Mouse (Mus musculus) CH12.LX (cell line): ENCODE results near the gene Prkn.

Experiments
- EP300 ChIP-seq: IDR thresholded peaks from 2 replicates; pipeline ENCODE4 v1.6.1; 2011; ENCODE audit warnings: low read length, improper control_type of control experiment
- IRF4 ChIP-seq: IDR thresholded peaks from 2 replicates; pipeline ENCODE4 v1.6.1; 2014; ENCODE audit warnings: low read depth, mild to moderate bottlenecking, inconsistent platforms, low read length, improper control_type of control experiment
- JUN ChIP-seq: IDR thresholded peaks from 2 replicates; pipeline ENCODE4 v1.6.1; 2011; ENCODE audit warnings: low read depth, mild to moderate bottlenecking, low read length, improper control_type of control experiment, moderate library complexity; ENCODE audit not compliant: insufficient read depth
- MAFK ChIP-seq: IDR thresholded peaks from 2 replicates; pipeline ENCODE4 v1.6.1; 2011; ENCODE audit warnings: low read length, improper control_type of control experiment; ENCODE audit not compliant: insufficient replicate concordance
- MEF2A ChIP-seq: IDR thresholded peaks from 2 replicates; pipeline ENCODE4 v1.6.1; 2014; ENCODE audit warnings: low read depth, mild to moderate bottlenecking, inconsistent platforms, low read length, improper control_type of control experiment, borderline replicate concordance
- NELFE ChIP-seq: IDR thresholded peaks from 2 replicates; pipeline ENCODE4 v1.6.1; 2011; ENCODE audit warnings: low read depth, low read length, improper control_type of control experiment
- POLR2A ChIP-seq: IDR thresholded peaks from 2 replicates; pipeline ENCODE4 v1.6.1; 2011; ENCODE audit warnings: low read depth, mild to moderate bottlenecking, improper control_type of control experiment, low read length

DNA sequence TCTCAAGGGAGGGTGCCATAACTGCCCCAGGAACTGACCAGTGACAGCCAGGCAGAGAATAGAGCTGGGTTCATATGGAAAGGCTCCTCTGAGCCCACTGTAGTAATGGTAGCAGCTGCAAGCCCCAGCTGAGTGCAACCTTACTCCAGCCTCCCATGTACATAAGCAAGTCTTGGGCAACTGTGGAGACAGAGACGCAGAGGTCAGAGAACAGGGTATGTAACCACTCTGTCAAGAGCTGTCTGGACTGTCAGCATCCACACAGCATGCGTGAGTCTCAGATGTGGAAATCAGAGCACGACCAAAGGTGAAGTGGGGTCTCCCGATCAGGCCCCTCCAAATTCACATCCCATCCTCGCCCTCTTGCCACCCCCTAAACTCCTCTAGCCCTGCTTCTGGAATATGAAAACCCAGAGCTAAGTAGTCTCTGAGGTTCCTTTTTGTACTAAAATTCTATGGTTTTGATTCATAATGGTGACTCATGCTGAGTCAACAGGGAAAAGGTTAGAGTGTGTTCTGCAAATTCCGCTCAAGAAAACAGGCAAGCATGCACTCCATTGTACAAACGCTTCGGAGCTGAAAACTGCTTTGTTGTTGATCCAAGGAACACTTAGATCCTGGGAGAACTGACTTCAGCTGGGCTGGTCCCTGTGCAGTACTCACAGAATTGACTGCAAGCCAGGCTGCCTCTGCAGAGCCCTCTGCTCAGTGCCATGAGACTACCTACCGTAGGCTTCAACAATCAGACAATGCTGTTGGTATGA is 1254.8 kb downstream of the Prkn start:
- TF ChIP-seq EP300 (no peak), MAFK (no peak), POLR2A (no peak), JUN (no peak), MEF2A (no peak), NELFE (no peak), IRF4 (no peak)
